Mouse (Mus musculus) midbrain, embryonic 11.5 days (tissue): ENCODE results near the gene Lrba. TPM values are rescaled to one million over a fixed set of nuclear protein-coding genes. Genes with fewer than 3 reads are reported as not detected.

Experiments used
- ATAC-seq: fragments of 200-750 bp; cut with Nextera tagmentation; 2 replicates; pipeline ENCODE4 v1.8.0; 2017; ENCODE audit warnings: moderate TSS enrichment, moderate library complexity; ENCODE audit not compliant: low FRiP score
- DNase-seq: peaks from one replicate; pipeline ENCODE4 v3.0.0; 2015; ENCODE audit warnings: low spot score; ENCODE audit errors: missing footprints
- H3K27ac ChIP-seq: fragments of 300-500 bp; sonication (generic); 2 replicates; pipeline ENCODE4 v1.5.1; 2014; ENCODE audit warnings: low read depth, low read length
- H3K27me3 ChIP-seq: fragments of 300-500 bp; sonication (generic); 2 replicates; pipeline ENCODE4 v1.6.1; 2014; ENCODE audit warnings: mild to moderate bottlenecking, low read length, moderate library complexity, mixed read lengths; ENCODE audit not compliant: control insufficient read depth, insufficient read depth
- H3K36me3 ChIP-seq: fragments of 300-500 bp; sonication (generic); 2 replicates; pipeline ENCODE4 v1.6.1; 2014; ENCODE audit warnings: mild to moderate bottlenecking, low read length, moderate library complexity, mixed read lengths; ENCODE audit not compliant: control insufficient read depth, insufficient read depth
- H3K4me1 ChIP-seq: fragments of 300-500 bp; sonication (generic); 2 replicates; pipeline ENCODE4 v1.6.1; 2014; ENCODE audit warnings: low read length; ENCODE audit not compliant: control insufficient read depth, insufficient read depth
- H3K4me2 ChIP-seq: fragments of 300-500 bp; sonication (generic); 2 replicates; pipeline ENCODE4 v1.6.1; 2014; ENCODE audit warnings: mild to moderate bottlenecking, moderate library complexity
- H3K4me3 ChIP-seq: fragments of 300-500 bp; sonication (generic); 2 replicates; pipeline ENCODE4 v1.5.1; 2014; ENCODE audit warnings: low read depth, low read length
- H3K9ac ChIP-seq: fragments of 300-500 bp; sonication (generic); 2 replicates; pipeline ENCODE4 v1.6.1; 2014; ENCODE audit warnings: low read length
- H3K9me3 ChIP-seq: fragments of 300-500 bp; sonication (generic); 2 replicates; pipeline ENCODE4 v1.6.1; 2016; ENCODE audit warnings: low read length; ENCODE audit not compliant: control insufficient read depth
- WGBS: fragments of 180-500 bp; shearing (Covaris S2); extraction: QIAGEN DNeasy Blood & Tissue Kit; methylation state at CpG from one replicate; pipeline ENCODE4 v1.1.7; 2014; 5-methylcytosine and 5-hydroxymethylcytosine counted together
- polyA plus RNA-seq: library from polyadenylated mRNA; unstranded; fragments of >200 nt; fragmentation: Nextera tagmentation; extraction: Ambion mirVana; gene quantifications from 2 replicates; pipeline ENCODE4 v1.2.1, GENCODE M21; 2014

The Lrba gene
- polyA plus RNA-seq, 1 experiment from 2014 or later, result 7.9 TPM

DNA sequence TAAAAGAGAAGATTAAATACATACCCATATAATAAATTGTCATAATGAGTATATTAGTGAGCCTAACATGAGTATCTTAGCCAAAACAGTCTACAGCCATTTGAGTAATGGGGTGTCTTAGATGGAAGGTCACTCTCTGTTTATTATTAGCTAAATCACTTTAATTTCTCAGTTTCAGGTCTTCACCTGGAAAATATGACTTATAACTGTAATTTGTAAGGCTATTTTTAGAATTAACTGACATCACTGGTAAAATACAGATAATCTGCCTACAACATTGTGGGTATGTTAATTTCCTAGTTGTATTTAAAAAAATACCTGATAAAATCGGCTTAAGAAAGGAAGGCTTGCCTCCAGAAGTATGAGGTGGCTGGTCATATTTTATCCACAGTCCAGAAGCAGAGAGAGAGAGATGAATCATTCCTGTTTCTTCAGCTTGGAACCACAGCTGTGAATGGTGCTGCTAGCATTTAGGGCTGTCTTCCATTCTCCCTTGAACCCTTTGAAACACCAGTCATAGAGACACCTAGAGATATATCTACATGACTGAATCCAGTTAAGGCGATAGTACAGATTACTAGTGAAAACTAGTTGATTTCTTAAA is 294.1 kb downstream of the Lrba start:
- no peaks in the 10 kb centered on the region for H3K27me3 ChIP-seq
- DNase-seq, result peak; percentile 56
- no peaks in the 10 kb centered on the region; the same call in 1 of the 2 replicates for H3K4me1 ChIP-seq
- no peak overlapping the region for H3K4me2 ChIP-seq
- no peaks in the 10 kb centered on the region for H3K9me3 ChIP-seq
- no peaks in the 10 kb centered on the region for H3K36me3 ChIP-seq
- no peak overlapping the region for H3K9ac ChIP-seq
- WGBS, result 90% methylated on average over 2 of the region's 2 CpGs
- no peak overlapping the region for H3K27ac ChIP-seq
- H3K4me3 ChIP-seq, result no peak overlapping the region
- no peak for ATAC-seq

DNA sequence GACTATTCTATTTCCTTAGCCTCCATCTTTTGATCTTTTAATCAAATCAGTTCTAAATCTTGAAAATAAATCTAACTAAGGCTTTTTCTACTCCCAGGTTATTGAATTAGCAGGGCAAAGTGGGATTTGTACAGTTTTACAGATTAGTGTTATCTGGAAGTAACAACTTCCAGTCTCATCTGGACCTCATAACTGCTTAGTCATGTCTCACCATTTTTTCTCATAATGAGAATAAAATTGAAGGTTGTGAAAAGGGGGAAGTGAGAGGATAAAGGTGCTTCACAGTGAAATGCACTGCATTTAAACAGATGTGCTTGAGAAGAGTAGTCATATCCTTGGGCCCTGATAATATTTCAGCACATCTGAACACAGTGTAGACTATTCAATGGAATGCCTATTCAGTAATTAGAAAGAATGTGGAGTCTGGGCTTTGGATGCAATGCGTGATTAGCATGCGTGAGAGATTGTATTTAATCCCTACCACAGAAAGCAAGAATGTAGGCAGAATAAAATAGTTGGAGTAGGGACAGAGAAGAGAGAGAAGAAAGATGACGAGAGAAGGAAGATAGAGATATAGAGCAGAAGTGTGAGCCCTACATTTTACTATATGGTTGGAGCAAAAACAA is 298.5 kb downstream of the Lrba start:
- H3K27ac ChIP-seq, result no peak overlapping the region
- ATAC-seq (no peak), DNase-seq (peak; percentile 75)
- no peaks in the 10 kb centered on the region for H3K9me3 ChIP-seq
- H3K27me3 ChIP-seq, result no peaks in the 10 kb centered on the region
- WGBS, result 64% methylated on average over 3 of the region's 3 CpGs
- no peak overlapping the region for H3K9ac ChIP-seq
- no peaks in the 10 kb centered on the region for H3K36me3 ChIP-seq
- no peak overlapping the region for H3K4me2 ChIP-seq
- no peaks in the 10 kb centered on the region; the same call in 1 of the 2 replicates for H3K4me1 ChIP-seq
- H3K4me3 ChIP-seq, result no peak overlapping the region

DNA sequence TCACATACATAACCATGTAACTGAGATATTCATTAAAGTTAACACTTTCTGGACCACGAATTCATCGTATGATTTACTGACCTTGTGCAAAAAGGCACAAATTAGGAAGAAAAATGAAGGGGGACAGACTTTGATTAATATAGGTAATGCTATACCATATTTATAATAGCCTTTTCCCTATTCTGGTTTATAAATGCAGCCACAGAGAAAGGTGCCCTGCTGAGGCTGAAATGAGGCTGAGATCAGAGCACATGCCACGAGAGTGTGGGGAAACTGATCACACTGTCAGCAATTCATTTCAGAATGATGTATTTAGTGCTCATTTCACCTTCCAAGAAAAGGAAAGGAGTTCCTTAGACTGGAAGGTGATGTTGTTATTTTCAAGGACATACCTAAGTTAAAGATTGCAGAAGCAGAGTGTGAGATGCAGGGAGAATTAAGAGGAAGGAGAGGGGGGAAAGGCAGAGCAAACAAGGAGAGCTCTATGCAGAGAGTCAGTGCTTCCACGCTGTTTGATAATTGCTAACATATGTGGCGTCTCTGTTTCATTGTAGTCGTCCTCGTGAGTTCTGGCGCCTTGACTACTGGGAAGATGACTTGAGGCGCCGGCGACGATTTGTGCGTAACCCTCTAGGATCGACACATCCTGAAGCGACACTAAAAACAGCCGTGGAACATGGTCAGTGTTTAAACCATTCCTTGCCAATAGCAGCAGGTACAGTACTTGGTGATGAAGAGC is 307.2 kb downstream of the Lrba start:
- Histone ChIP-seq H3K36me3 (no peaks in the 10 kb centered on the region), H3K27ac (no peak overlapping the region), H3K4me3 (no peak overlapping the region), H3K27me3 (no peaks in the 10 kb centered on the region), H3K9me3 (no peaks in the 10 kb centered on the region), H3K9ac (no peak overlapping the region), H3K4me2 (no peak overlapping the region), H3K4me1 (no peaks in the 10 kb centered on the region)
- WGBS, result 73% methylated on average over 16 of the region's 16 CpGs
- ATAC-seq (no peak), DNase-seq (peak; percentile 81)

DNA sequence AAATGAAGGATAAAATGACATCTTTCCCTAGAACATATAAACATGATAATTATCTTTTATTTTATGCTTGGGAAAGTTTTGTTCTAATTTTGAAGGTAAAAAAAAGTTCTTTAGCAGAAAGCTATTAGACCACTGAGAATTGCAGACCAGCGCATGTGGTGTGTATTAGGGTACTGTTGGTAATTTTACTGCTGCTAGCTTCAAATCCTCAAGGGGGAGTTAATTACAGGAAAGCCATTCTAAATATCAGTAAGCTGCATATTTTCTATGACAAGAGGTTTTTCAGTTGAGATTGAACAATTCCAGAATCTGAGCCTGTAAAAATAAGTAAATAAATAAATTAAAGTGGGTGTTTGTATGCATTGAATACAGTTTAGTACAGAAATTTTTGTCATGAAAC is 312.3 kb downstream of the Lrba start:
- H3K27ac ChIP-seq, result no peak overlapping the region
- peaks cover 18% of the 10 kb centered on the region for H3K4me1 ChIP-seq
- H3K4me2 ChIP-seq, result no peak overlapping the region
- no peak overlapping the region for H3K9ac ChIP-seq
- H3K9me3 ChIP-seq, result no peaks in the 10 kb centered on the region
- no peaks in the 10 kb centered on the region for H3K36me3 ChIP-seq
- WGBS, result 70% methylated on average over 1 of the region's 1 CpGs
- DNase-seq (peak; percentile 69), ATAC-seq (no peak)
- no peak overlapping the region for H3K4me3 ChIP-seq
- H3K27me3 ChIP-seq, result no peaks in the 10 kb centered on the region; the same call in 1 of the 2 replicates

DNA sequence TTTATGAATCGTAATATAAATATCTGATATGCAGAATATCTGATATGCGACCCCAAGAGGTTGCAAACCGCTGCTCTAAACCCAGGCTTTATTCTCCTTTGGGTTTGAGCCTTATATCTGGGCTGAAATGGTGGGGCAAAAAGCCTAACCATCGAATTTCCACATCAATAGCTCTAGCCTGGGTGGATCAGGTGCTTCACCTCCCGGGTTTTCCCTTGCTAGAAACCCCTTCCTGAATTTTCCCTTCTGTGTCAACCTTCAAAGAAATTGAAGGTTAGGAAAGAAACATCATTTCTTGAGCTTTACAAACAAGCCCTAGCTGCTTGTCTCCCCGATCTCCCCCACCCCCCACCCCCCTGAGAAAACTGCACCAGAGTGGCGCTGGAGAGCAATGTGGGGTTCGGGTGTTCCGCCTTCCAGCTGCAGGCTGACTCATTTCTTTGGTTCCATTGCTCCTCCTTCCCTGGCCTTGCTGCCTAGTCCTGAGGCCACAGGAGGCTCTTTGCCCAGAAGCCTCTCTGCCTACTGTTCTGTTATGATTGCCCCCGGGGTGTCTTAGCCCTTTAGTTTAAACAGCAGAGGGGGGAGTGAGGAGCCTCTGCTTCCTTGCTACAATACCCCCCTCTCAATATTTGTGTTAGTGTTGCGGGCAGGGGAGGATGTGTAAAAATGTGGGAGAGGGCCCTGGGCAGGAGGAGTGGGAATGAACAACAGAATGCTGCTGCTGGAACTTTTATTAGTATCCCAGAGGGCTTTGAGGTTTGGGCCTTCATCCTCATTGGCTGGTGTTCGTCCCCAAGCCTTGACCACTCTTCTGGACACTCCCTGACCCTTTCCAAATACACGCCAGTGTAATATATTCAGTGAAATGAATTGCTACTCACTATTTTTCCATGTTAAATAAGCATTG is 314.4 kb downstream of the Lrba start:
- Histone ChIP-seq H3K4me2 (peak overlapping the region; percentile 33), H3K4me3 (0 out of 2 replicates have a peak overlapping the region, but pooled peaks have one; percentile 11), H3K9me3 (no peaks in the 10 kb centered on the region), H3K9ac (no peak overlapping the region; the same call in 1 of the 2 replicates), H3K27me3 (no peaks in the 10 kb centered on the region; the same call in 1 of the 2 replicates), H3K27ac (peak overlapping the region; percentile 61), H3K4me1 (peaks cover 18% of the 10 kb centered on the region), H3K36me3 (no peaks in the 10 kb centered on the region)
- WGBS, result 15% methylated on average over 13 of the region's 13 CpGs
- ATAC-seq (peak; percentile 68), DNase-seq (peak; percentile 88)

DNA sequence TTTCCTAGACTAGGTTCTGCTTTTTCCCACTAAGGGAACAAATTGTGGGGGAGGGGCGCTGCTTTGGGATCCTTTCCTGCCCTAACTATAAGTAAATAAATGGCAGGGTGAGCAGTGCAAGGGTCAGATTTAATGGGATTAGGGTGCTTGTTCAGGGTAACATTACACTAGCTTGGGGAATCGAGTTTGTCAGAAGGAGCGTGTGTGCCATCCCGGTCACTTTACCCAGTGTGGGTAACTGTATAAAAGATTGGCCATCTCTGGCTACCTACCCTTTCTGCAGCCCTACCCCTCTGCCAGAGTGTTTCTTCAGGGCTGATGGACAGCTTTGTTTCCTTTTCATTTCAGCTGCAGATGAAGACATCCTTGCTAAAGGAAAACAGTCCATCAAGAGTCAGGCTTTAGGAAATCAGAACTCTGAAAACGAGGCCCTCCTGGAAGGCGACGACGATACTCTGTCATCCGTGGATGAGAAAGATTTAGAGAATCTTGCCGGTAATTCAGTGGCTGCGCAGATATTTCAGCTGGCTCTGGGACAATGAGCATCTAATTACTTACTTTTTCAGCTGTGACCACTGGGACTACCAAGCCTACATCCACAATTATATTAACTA is 315.2 kb downstream of the Lrba start:
- peak overlapping the region; percentile 42 for H3K9ac ChIP-seq
- H3K4me3 ChIP-seq, result peak overlapping the region; percentile 11; the same call in 1 of the 2 replicates
- H3K4me2 ChIP-seq, result peak overlapping the region; percentile 33

DNA sequence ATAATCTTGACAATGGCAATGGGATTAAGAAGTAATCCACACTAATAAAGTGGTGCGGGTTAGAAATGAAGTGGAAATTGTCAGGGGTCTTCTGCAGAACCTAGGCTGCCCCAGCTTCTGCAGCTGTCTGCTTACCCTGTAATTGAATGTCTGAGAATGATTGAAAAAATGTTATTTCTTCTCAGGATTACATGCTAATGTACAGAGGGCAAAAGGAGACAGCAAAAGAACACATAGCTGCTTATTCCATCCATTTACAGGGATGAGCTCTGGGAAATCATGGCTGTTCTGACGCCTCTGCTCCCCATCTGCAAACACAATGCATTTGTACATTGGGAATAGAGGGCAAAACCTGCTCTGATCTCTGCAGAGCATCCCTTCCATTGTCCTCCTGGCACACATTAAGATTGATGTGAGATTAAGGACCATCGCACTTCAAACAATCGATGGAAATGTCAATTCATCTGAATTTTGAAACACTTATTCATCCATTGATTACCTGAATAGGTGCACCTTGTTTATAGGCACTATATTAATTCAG is 316.7 kb downstream of the Lrba start:
- peak; percentile 28 for ATAC-seq
- no peak overlapping the region; the same call in 1 of the 2 replicates for H3K9ac ChIP-seq

More for the DNA sequence above, 315.2 kb downstream of the Lrba start:
- no peaks in the 10 kb centered on the region for H3K9me3 ChIP-seq
- peaks cover 18% of the 10 kb centered on the region for H3K4me1 ChIP-seq
- H3K36me3 ChIP-seq, result no peaks in the 10 kb centered on the region
- ATAC-seq (peak; percentile 60), DNase-seq (peak; percentile 93)
- peak overlapping the region; percentile 61 for H3K27ac ChIP-seq
- H3K27me3 ChIP-seq, result no peaks in the 10 kb centered on the region; the same call in 1 of the 2 replicates
- WGBS, result 8% methylated on average over 11 of the region's 11 CpGs

More for the DNA sequence above, 316.7 kb downstream of the Lrba start:
- Histone ChIP-seq H3K9me3 (no peaks in the 10 kb centered on the region), H3K27me3 (no peaks in the 10 kb centered on the region; the same call in 1 of the 2 replicates), H3K4me1 (peaks cover 18% of the 10 kb centered on the region), H3K4me3 (0 out of 2 replicates have a peak overlapping the region, but pooled peaks have one; percentile 9), H3K36me3 (no peaks in the 10 kb centered on the region), H3K27ac (no peak overlapping the region; the same call in 1 of the 2 replicates), H3K4me2 (peak overlapping the region; percentile 36)
- WGBS, result 23% methylated on average over 4 of the region's 4 CpGs
- peak; percentile 86 for DNase-seq
